Mouse (Mus musculus) kidney, adult 2 months (tissue): Measurements from ENCODE around the gene Prr14.

Experiments
- CTCF ChIP-seq: fragments of 200-500 bp; conservative IDR thresholded peaks from 2 replicates; pipeline ENCODE4 v1.5.1; 2011; ENCODE audit warnings: low read depth, mild to moderate bottlenecking, control low read depth, low read length, moderate library complexity, mixed read lengths; ENCODE audit not compliant: insufficient read depth, insufficient read length
- POLR2A ChIP-seq: fragments of 200-500 bp; IDR thresholded peaks from one replicate; pipeline ENCODE4 v1.6.1; 2011; ENCODE audit warnings: low read depth, low read length, control low read depth

GRCm38 (mm10) chr7:127489982-127490381 lies 30.6 kb downstream of the Prr14 start:
- TF ChIP-seq CTCF (no peak), POLR2A (no peak)
